Mouse (Mus musculus): ENCODE data around the gene Tas2r140.

The Tas2r140 gene

GRCm38 (mm10) chr6:133055716-133056115, at the start of gene Tas2r140:
Gene Tas2r140, minus strand, starts transcription at chr6:133055816.
- no peak for DNase-seq

GRCm38 (mm10) chr6:133104609-133104921, 48.9 kb upstream of the Tas2r140 start, which contains the start of gene Smim10l1:
Gene Smim10l1, plus strand, starts transcription at chr6:133104909.
- no peak for DNase-seq

- no peak for DNase-seq
Measured at GRCm38 (mm10) chr6:133102430-133102829, 46.8 kb upstream of the Tas2r140 start.

- DNase-seq = no peak
Measured at GRCm38 (mm10) chr6:133092226-133092625, 36.6 kb upstream of the Tas2r140 start.

GRCm38 (mm10) chr6:133037001-133037400, 18.6 kb downstream of the Tas2r140 start, which contains the start of gene Tas2r103:
Gene Tas2r103, minus strand, starts transcription at chr6:133037101.
- DNase-seq = no peak
